Mouse (Mus musculus): ENCODE results near the gene Fyn. TPM values are rescaled to one million over a fixed set of nuclear protein-coding genes. Genes with fewer than 3 reads are reported as not detected.

The Fyn gene
- polyA plus RNA-seq, 1 experiment from 2014 or later, result 6.5 TPM

GRCm38 (mm10) chr10:39572672-39573051, 204.0 kb downstream of the Fyn start:
- 35% methylated on average over 6 of the region's 6 CpGs for WGBS (ENCODE audit: insufficient replicate concordance)
- H3K27ac ChIP-seq (ENCODE audit: low read depth), result no peak overlapping the region

GRCm38 (mm10) chr10:39576466-39576865, 207.8 kb downstream of the Fyn start:
- H3K27me3 ChIP-seq (ENCODE audit: insufficient read depth, low read length), result no peaks in the 10 kb centered on the region
- TF ChIP-seq EP300 (IDR thresholded peaks at IDR 0.05; ENCODE audit: low read depth) (no peak), CTCF (IDR thresholded peaks at IDR 0.05; ENCODE audit: low read depth) (no peak)
- ATAC-seq (no peak), DNase-seq (no peak)
- H3K9ac ChIP-seq (replicated peaks), result no peak overlapping the region
- H3K27ac ChIP-seq (ENCODE audit: low read depth), result no peak overlapping the region
- no peaks in the 10 kb centered on the region for H3K9me3 ChIP-seq (ENCODE audit: low read length)
- no peak overlapping the region for H3K4me2 ChIP-seq (ENCODE audit: low read depth, low read length)
- no peak overlapping the region for H3K4me3 ChIP-seq (ENCODE audit: low read depth, low read length)
- 81% methylated on average over 6 of the region's 6 CpGs for WGBS (ENCODE audit: insufficient replicate concordance)
- no peaks in the 10 kb centered on the region for H3K36me3 ChIP-seq (replicated peaks; ENCODE audit: insufficient read depth, low read length)
- no peaks in the 10 kb centered on the region for H3K4me1 ChIP-seq (ENCODE audit: insufficient read depth)

More at GRCm38 (mm10) chr10:39572672-39573051, 204.0 kb downstream of the Fyn start:
- H3K36me3 ChIP-seq (replicated peaks; ENCODE audit: insufficient read depth, low read length), result no peaks in the 10 kb centered on the region
- H3K27me3 ChIP-seq (ENCODE audit: insufficient read depth, low read length), result no peaks in the 10 kb centered on the region
- DNase-seq (no peak), ATAC-seq (no peak)
- TF ChIP-seq CTCF (IDR thresholded peaks at IDR 0.05; ENCODE audit: low read depth) (no peak), EP300 (IDR thresholded peaks at IDR 0.05; ENCODE audit: low read depth) (no peak)
- H3K4me3 ChIP-seq (ENCODE audit: low read depth, low read length), result no peak overlapping the region
- H3K4me2 ChIP-seq (ENCODE audit: low read depth, low read length), result no peak overlapping the region
- H3K9me3 ChIP-seq (ENCODE audit: low read length), result no peaks in the 10 kb centered on the region
- no peak overlapping the region for H3K9ac ChIP-seq (replicated peaks)
- H3K4me1 ChIP-seq (ENCODE audit: insufficient read depth), result no peaks in the 10 kb centered on the region

DNA sequence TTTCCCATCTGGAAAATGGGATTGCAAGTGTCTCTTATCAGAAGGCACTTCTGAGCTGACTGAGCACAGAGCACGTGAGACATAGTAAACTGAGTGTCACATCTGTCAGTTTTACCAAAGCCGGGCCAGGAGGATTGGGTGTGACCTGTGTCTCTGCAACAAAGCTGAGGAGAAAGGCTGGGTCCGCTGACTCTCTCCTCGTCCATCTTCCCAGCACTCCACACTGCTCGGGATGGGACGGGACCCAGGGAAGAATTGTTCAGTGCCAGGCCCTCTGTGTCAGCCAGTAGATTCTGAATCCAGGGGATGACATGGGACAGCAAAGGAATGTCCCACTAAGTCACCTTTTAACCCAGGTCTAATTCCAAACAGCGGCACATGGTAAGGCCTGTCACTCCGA, 211.8 kb downstream of the Fyn start:
- DNase-seq, result no peak
- no peaks in the 10 kb centered on the region for H3K4me1 ChIP-seq (ENCODE audit: insufficient read depth)
- H3K27me3 ChIP-seq (ENCODE audit: insufficient read depth, low read length), result no peaks in the 10 kb centered on the region
- H3K4me3 ChIP-seq (ENCODE audit: low read depth, low read length), result no peak overlapping the region
- no peak overlapping the region for H3K27ac ChIP-seq (ENCODE audit: low read depth)
- no peak overlapping the region for H3K4me2 ChIP-seq (ENCODE audit: low read depth, low read length)
- no peak overlapping the region for H3K9ac ChIP-seq (replicated peaks)
- TF ChIP-seq EP300 (IDR thresholded peaks at IDR 0.05; ENCODE audit: low read depth) (no peak), CTCF (IDR thresholded peaks at IDR 0.05; ENCODE audit: low read depth) (no peak)
- H3K9me3 ChIP-seq (ENCODE audit: low read length), result no peaks in the 10 kb centered on the region
- WGBS (ENCODE audit: insufficient replicate concordance), result 75% methylated on average over 8 of the region's 8 CpGs
- ATAC-seq, result no peak
- H3K36me3 ChIP-seq (replicated peaks; ENCODE audit: insufficient read depth, low read length), result no peaks in the 10 kb centered on the region

DNA sequence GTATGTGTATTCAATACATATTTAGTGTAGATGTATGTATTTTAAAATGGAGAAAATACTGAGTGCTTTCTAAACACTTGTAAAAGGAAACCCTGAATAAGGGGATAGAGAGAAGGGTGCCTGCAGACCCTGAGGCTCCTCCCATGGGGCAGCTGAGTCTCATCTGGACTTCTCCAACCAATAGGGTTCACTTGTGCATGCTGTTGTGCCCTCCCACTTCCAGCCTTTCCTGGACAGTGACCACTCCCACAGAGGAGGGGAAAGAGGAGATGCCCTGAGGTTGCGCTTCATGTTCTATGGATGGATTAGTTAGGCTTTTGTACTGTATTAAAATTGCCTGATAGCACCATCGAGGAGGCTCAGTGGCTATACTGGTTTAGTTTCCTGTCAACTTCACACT, 213.7 kb downstream of the Fyn start:
- no peak overlapping the region for H3K27ac ChIP-seq (ENCODE audit: low read depth)
- no peaks in the 10 kb centered on the region for H3K4me1 ChIP-seq (ENCODE audit: insufficient read depth)
- no peaks in the 10 kb centered on the region for H3K27me3 ChIP-seq (ENCODE audit: insufficient read depth, low read length)
- 68% methylated on average over 2 of the region's 2 CpGs for WGBS (ENCODE audit: insufficient replicate concordance)
- ATAC-seq (no peak), DNase-seq (no peak)
- TF ChIP-seq CTCF (IDR thresholded peaks at IDR 0.05; ENCODE audit: low read depth), result no peak
- no peak for TF ChIP-seq EP300 (IDR thresholded peaks at IDR 0.05; ENCODE audit: low read depth)
- no peaks in the 10 kb centered on the region for H3K36me3 ChIP-seq (replicated peaks; ENCODE audit: insufficient read depth, low read length)
- H3K9me3 ChIP-seq (ENCODE audit: low read length), result no peaks in the 10 kb centered on the region
- H3K9ac ChIP-seq (replicated peaks), result no peak overlapping the region
- no peak overlapping the region for H3K4me2 ChIP-seq (ENCODE audit: low read depth, low read length)
- no peak overlapping the region for H3K4me3 ChIP-seq (ENCODE audit: low read depth, low read length)

GRCm38 (mm10) chr10:39583718-39584117, 215.1 kb downstream of the Fyn start:
- Histone ChIP-seq H3K4me2 (ENCODE audit: low read depth, low read length) (no peak overlapping the region), H3K9ac (replicated peaks) (no peak overlapping the region), H3K4me1 (ENCODE audit: insufficient read depth) (no peaks in the 10 kb centered on the region), H3K27me3 (ENCODE audit: insufficient read depth, low read length) (no peaks in the 10 kb centered on the region), H3K4me3 (ENCODE audit: low read depth, low read length) (no peak overlapping the region), H3K27ac (ENCODE audit: low read depth) (no peak overlapping the region), H3K9me3 (ENCODE audit: low read length) (no peaks in the 10 kb centered on the region), H3K36me3 (replicated peaks; ENCODE audit: insufficient read depth, low read length) (no peaks in the 10 kb centered on the region)
- DNase-seq (no peak), ATAC-seq (no peak)
- TF ChIP-seq EP300 (IDR thresholded peaks at IDR 0.05; ENCODE audit: low read depth), result no peak
- no peak for TF ChIP-seq CTCF (IDR thresholded peaks at IDR 0.05; ENCODE audit: low read depth)
- WGBS (ENCODE audit: insufficient replicate concordance), result 84% methylated on average over 12 of the region's 12 CpGs

GRCm38 (mm10) chr10:39587290-39587925, 218.8 kb downstream of the Fyn start:
- no peak for DNase-seq
- WGBS (ENCODE audit: insufficient replicate concordance), result 61% methylated on average over 5 of the region's 5 CpGs

More at GRCm38 (mm10) chr10:39587290-39587925, 218.8 kb downstream of the Fyn start:
- no peak for TF ChIP-seq CTCF (IDR thresholded peaks at IDR 0.05; ENCODE audit: low read depth)
- TF ChIP-seq EP300 (IDR thresholded peaks at IDR 0.05; ENCODE audit: low read depth), result no peak
- Histone ChIP-seq H3K27ac (ENCODE audit: low read depth) (no peak overlapping the region), H3K27me3 (ENCODE audit: insufficient read depth, low read length) (no peaks in the 10 kb centered on the region), H3K4me1 (ENCODE audit: insufficient read depth) (no peaks in the 10 kb centered on the region), H3K36me3 (replicated peaks; ENCODE audit: insufficient read depth, low read length) (no peaks in the 10 kb centered on the region), H3K9me3 (ENCODE audit: low read length) (no peaks in the 10 kb centered on the region), H3K4me2 (ENCODE audit: low read depth, low read length) (no peak overlapping the region), H3K4me3 (ENCODE audit: low read depth, low read length) (no peak overlapping the region), H3K9ac (replicated peaks) (no peak overlapping the region)
- no peak for ATAC-seq

Measured in liver, postnatal 0 days (tissue).